Mouse (Mus musculus) embryonic facial prominence, embryonic 15.5 days (tissue): ENCODE results near the gene Car7. TPM values are rescaled to one million over a fixed set of nuclear protein-coding genes. Genes with fewer than 3 reads are reported as not detected.

Experiments
- ATAC-seq: fragments of 200-750 bp; cut with Nextera tagmentation; 2 replicates; pipeline ENCODE4 v1.8.0; 2017; ENCODE audit warnings: low read depth, moderate TSS enrichment; ENCODE audit not compliant: insufficient number of reproducible peaks, low FRiP score, low TSS enrichment
- H3K27ac ChIP-seq: fragments of 300-500 bp; sonication (generic); replicated peaks from 2 replicates; pipeline ENCODE4 v1.5.1; 2015; ENCODE audit warnings: mild to moderate bottlenecking, inconsistent platforms
- H3K27me3 ChIP-seq: fragments of 300-500 bp; sonication (generic); 2 replicates; pipeline ENCODE4 v1.6.1; 2015; ENCODE audit warnings: inconsistent platforms
- H3K36me3 ChIP-seq: fragments of 300-500 bp; sonication (generic); 2 replicates; pipeline ENCODE4 v1.6.1; 2015; ENCODE audit warnings: mild to moderate bottlenecking, inconsistent platforms
- H3K4me1 ChIP-seq: fragments of 300-500 bp; sonication (generic); 2 replicates; pipeline ENCODE4 v1.6.1; 2015; ENCODE audit warnings: inconsistent platforms
- H3K4me2 ChIP-seq: fragments of 300-500 bp; sonication (generic); replicated peaks from 2 replicates; pipeline ENCODE4 v1.6.1; 2015; ENCODE audit warnings: mild to moderate bottlenecking, inconsistent platforms
- H3K4me3 ChIP-seq: fragments of 300-500 bp; sonication (generic); replicated peaks from 2 replicates; pipeline ENCODE4 v1.5.1; 2015; ENCODE audit warnings: mild to moderate bottlenecking, inconsistent platforms
- H3K9ac ChIP-seq: fragments of 300-500 bp; sonication (generic); 2 replicates; pipeline ENCODE4 v1.6.1; 2015; ENCODE audit warnings: inconsistent platforms
- H3K9me3 ChIP-seq: fragments of 300-500 bp; sonication (generic); replicated peaks from 2 replicates; pipeline ENCODE4 v1.6.1; 2016; ENCODE audit warnings: inconsistent platforms
- WGBS: fragments of 180-500 bp; shearing (Covaris S2); methylation state at CpG from one replicate; pipeline ENCODE4 v1.1.7; 2015; 5-methylcytosine and 5-hydroxymethylcytosine counted together
- polyA plus RNA-seq: library from polyadenylated mRNA; unstranded; fragments of >200 nt; fragmentation: Nextera tagmentation; extraction: Ambion mirVana; gene quantifications from 2 replicates; pipeline ENCODE4 v1.2.1, GENCODE M21; 2015

Car7 gene
- polyA plus RNA-seq, 1 experiment from 2014 or later: 1.2 TPM

DNA sequence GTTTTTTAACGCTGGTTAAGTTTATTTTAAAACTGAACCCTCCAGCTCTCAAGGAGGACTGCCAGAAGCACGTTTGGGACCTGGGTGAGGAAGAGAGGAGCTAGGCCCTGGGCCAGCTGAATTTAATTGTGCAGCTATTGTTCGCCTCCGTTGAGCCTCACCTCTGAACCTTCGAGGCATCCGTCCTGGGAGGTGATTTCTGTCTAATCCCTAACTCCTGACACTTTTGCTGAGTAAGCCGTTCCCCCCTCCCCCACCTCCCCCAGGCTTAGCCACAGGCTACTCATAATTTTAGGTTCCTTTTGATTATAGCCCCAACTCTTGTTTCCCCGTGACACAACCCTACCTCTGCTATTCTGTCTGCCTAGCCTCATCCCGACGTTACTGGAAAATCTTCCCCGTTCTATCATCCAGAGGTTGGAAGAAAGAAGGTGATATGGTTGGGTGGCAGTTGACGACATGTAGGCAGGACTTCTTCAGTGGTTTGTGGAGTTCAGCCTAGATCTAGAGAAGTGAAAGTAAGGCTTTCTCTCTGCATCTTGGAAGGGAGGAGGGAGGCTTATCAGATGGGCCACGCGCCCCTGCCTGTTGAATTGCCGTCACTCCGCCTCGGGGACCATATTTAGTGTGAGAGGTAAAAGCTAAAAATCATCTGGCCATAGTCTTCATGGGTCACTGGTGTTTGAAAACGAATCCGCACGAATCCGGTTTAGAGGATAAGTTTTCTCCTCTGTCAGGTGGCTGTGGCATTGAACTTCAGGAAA lies 61.5 kb downstream of the Car7 start:
- 83% methylated on average over 21 of the region's 21 CpGs for WGBS
- no peak overlapping the region for H3K4me2 ChIP-seq
- H3K27me3 ChIP-seq: no peaks in the 10 kb centered on the region
- no peak overlapping the region for H3K9ac ChIP-seq
- ATAC-seq: no peak
- peaks cover 22% of the 10 kb centered on the region for H3K36me3 ChIP-seq
- H3K4me1 ChIP-seq: peaks cover 11% of the 10 kb centered on the region; the same call in 1 of the 2 replicates
- no peaks in the 10 kb centered on the region for H3K9me3 ChIP-seq
- H3K4me3 ChIP-seq: no peak overlapping the region
- no peak overlapping the region for H3K27ac ChIP-seq

- no peaks in the 10 kb centered on the region for H3K27me3 ChIP-seq
- peaks cover 22% of the 10 kb centered on the region for H3K36me3 ChIP-seq
- no peak overlapping the region for H3K4me2 ChIP-seq
- WGBS: 87% methylated on average over 6 of the region's 6 CpGs
- no peak for ATAC-seq
- H3K9ac ChIP-seq: no peak overlapping the region
- H3K4me1 ChIP-seq: peaks cover 9% of the 10 kb centered on the region
- no peak overlapping the region for H3K4me3 ChIP-seq
- H3K27ac ChIP-seq: no peak overlapping the region
- H3K9me3 ChIP-seq: no peaks in the 10 kb centered on the region
Observed at GRCm38 (mm10) chr8:104597656-104598055, 63.2 kb downstream of the Car7 start.

DNA sequence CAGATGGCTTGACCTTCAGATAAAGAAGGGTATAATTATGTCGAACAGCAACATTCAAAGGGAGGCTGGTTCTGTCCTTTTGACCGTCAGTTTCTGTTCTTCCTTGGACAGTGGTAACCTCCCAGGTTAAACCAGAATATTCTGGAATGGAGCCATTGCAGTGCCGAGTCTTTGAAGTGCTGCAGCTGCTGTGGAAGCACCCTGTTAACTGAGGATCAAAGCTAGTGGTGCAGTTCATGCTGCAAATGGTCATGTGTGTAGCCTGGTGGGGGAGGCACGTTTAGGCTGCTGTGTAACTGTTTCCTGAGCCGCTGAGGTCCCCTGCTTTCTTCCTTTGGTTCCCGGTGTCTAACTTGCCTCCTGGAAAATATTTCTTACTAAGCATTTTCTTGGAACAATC lies 64.0 kb downstream of the Car7 start:
- Histone ChIP-seq H3K4me3 (no peak overlapping the region), H3K27ac (no peak overlapping the region), H3K27me3 (no peaks in the 10 kb centered on the region), H3K9me3 (no peaks in the 10 kb centered on the region), H3K4me2 (no peak overlapping the region), H3K9ac (no peak overlapping the region), H3K4me1 (peaks cover 12% of the 10 kb centered on the region), H3K36me3 (peaks cover 20% of the 10 kb centered on the region)
- no peak for ATAC-seq
- WGBS: 58% methylated on average over 6 of the region's 6 CpGs

Other genes with a start within 250 kb of the Car7 start
- not detected in 2 replicates for gene Cmtm2a, start 241.5 kb upstream of the Car7 start, polyA plus RNA-seq
- not detected in 2 replicates for gene Gm45711, start 224.6 kb upstream of the Car7 start, polyA plus RNA-seq
- not detected in 2 replicates for gene Cmtm1, start 224.5 kb upstream of the Car7 start, polyA plus RNA-seq
- not detected in 2 replicates for gene Gm11020, start 213.1 kb upstream of the Car7 start, polyA plus RNA-seq
- not detected in 2 replicates for gene Cmtm2b, start 212.5 kb upstream of the Car7 start, polyA plus RNA-seq
- gene Cmtm3, start 195.3 kb upstream of the Car7 start, polyA plus RNA-seq: 175 and 176 TPM in 2 replicates
- gene Cmtm4, start 138.9 kb upstream of the Car7 start, polyA plus RNA-seq: 2.9 and 3.4 TPM in 2 replicates
- 63.0 and 66.3 TPM in 2 replicates for gene Dync1li2, start 91.6 kb upstream of the Car7 start, polyA plus RNA-seq
- 0.48 and 0.55 TPM in 2 replicates for gene Terb1, start 24.8 kb upstream of the Car7 start, polyA plus RNA-seq
- gene Nae1, start 52 bp upstream of the Car7 start, polyA plus RNA-seq: 91.9 and 94.5 TPM in 2 replicates
- 9.0 and 9.3 TPM in 2 replicates for gene Pdp2, start 56.8 kb downstream of the Car7 start, polyA plus RNA-seq
- gene Cdh16, start 89.7 kb downstream of the Car7 start, polyA plus RNA-seq: 0.40 TPM in 1 of 2 replicates, not detected in the other
- 22.8 and 31.0 TPM in 2 replicates for gene Rrad, start 96.6 kb downstream of the Car7 start, polyA plus RNA-seq
- 90.6 and 91.9 TPM in 2 replicates for gene Ciao2b, start 107.3 kb downstream of the Car7 start, polyA plus RNA-seq
- not detected in 2 replicates for gene Ces2a, start 199.3 kb downstream of the Car7 start, polyA plus RNA-seq